Comparison of ENCODE assay signal across 17 mouse cellular contexts in the genomic region with DNA sequence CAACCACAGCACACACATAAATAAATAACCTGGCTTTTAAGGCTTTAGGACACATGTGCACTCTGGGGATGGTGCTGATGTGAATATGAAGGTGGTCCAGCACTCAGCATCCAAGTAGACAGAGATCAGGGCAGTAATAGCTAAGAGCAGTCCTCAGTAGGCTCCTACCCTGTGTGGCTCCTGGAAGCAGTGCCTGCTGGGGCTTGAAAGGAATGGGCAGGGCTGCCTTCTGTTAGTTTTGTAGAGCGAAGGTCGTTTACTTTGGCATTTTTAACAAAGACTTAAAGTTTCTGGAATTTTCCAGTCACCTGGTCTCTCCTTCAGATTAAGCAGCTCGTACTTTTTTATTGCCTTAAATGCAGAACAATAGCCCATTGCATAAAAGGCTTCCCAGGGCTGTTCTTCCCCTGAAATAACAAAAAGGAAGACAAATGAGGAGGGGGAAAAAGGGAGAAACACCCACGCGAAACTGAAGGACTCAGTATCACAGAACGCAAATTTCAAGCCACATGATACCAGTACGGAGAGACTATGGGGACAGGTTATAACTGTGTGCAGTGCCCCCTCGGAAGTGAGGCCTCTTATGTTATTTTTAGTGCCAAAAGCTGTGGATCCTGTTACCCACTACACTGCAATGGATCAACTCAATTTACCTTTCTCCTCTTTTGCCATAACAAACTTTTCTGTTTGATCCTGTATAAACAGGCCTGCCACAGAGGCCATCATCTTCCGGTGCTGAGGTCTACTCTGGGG. TPM values are rescaled to one million over a fixed set of nuclear protein-coding genes. Genes with fewer than 3 reads are reported as not detected.
DNase-seq lines count a peak whose midpoint lies in the region; ATAC-seq and TF ChIP-seq lines count a peak whose summit lies in the region.
"Had no signal": no experiment of that assay in that cellular context is flagged by ENCODE, and none has a peak within 500 bp of the region (broad histone marks: within the 10 kb centered on the region; RNA-seq: fewer than 3 reads in every experiment).

No protein-coding gene starts in this region.

- DNase-seq in kidney, postnatal 36 days = peak; percentile 14 to 36
- DNase-seq in yolk sac, embryonic 10.5 days (ENCODE audit: low spot score) = no peak
- DNase-seq in cerebellum, postnatal 25 days = no peak
- no peak for DNase-seq in left cerebral cortex, adult 2 months (ENCODE audit: extremely low spot score in 1 of 2, low spot score in 2 of 2)
- DNase-seq: cerebellum, adult 9-11 months; heart, adult 2 months; spleen, adult 18-20 months; thymus, adult 18-20 months had no signal

- H3K4me1 ChIP-seq in intestine, embryonic 15.5 days (replicated peaks) = 0 out of 2 replicates have a peak, but pooled peaks cover 2% of the 10 kb centered on the region
- H3K4me1 ChIP-seq in intestine, postnatal 0 days (replicated peaks; ENCODE audit: control insufficient read depth, insufficient read depth, low read length) = 0 out of 2 replicates have a peak, but pooled peaks cover 10% of the 10 kb centered on the region
- H3K4me1 ChIP-seq in intestine, embryonic 16.5 days (ENCODE audit: control insufficient read depth, insufficient read depth, low read length) = 0 out of 2 replicates have a peak, but pooled peaks cover 4% of the 10 kb centered on the region
- H3K4me1 ChIP-seq in stomach, embryonic 14.5 days (ENCODE audit: control insufficient read depth, insufficient read depth, low read length) = no peaks in the 10 kb centered on the region
- H3K4me1 ChIP-seq: forebrain, embryonic 13.5 days; neural tube, embryonic 12.5 days had no signal

- intact Hi-C loops in left cerebral cortex, adult 2 months (cut with DNase I) = no loop called here

- no peak overlapping the region for H3K4me2 ChIP-seq in intestine, embryonic 15.5 days (replicated peaks)
- no peak overlapping the region for H3K4me2 ChIP-seq in intestine, postnatal 0 days (replicated peaks; ENCODE audit: low read depth)
- H3K4me2 ChIP-seq in intestine, embryonic 16.5 days (ENCODE audit: low read depth, low read length) = no peak overlapping the region
- H3K4me2 ChIP-seq in stomach, embryonic 14.5 days (replicated peaks; ENCODE audit: low read depth, low read length) = no peak overlapping the region
- H3K4me2 ChIP-seq: forebrain, embryonic 13.5 days; neural tube, embryonic 12.5 days had no signal

- TF ChIP-seq CTCF in intestine, postnatal 0 days (IDR thresholded peaks at IDR 0.05; ENCODE audit: low read depth) = no peak
- TF ChIP-seq CTCF in left cerebral cortex, adult 2 months (IDR thresholded peaks at IDR 0.05) = no peak

- H3K9me3 ChIP-seq in intestine, embryonic 15.5 days = no peaks in the 10 kb centered on the region
- no peaks in the 10 kb centered on the region for H3K9me3 ChIP-seq in intestine, postnatal 0 days (ENCODE audit: control insufficient read depth)
- H3K9me3 ChIP-seq in intestine, embryonic 16.5 days (ENCODE audit: control insufficient read depth, low read length) = no peaks in the 10 kb centered on the region
- H3K9me3 ChIP-seq in stomach, embryonic 14.5 days (ENCODE audit: control insufficient read depth, low read depth, low read length) = no peaks in the 10 kb centered on the region
- H3K9me3 ChIP-seq: forebrain, embryonic 13.5 days; neural tube, embryonic 12.5 days had no signal

- H3K4me3 ChIP-seq in intestine, embryonic 15.5 days (replicated peaks) = no peak overlapping the region
- H3K4me3 ChIP-seq in intestine, postnatal 0 days (ENCODE audit: low read depth, low read length) = no peak overlapping the region
- H3K4me3 ChIP-seq in intestine, embryonic 16.5 days (ENCODE audit: low read length) = no peak overlapping the region
- no peak overlapping the region for H3K4me3 ChIP-seq in stomach, embryonic 14.5 days (ENCODE audit: low read depth, low read length)
- H3K4me3 ChIP-seq in left cerebral cortex, adult 2 months = no peak overlapping the region
- H3K4me3 ChIP-seq: forebrain, embryonic 13.5 days; heart, adult 2 months; neural tube, embryonic 12.5 days had no signal

- no peak overlapping the region for H3K27ac ChIP-seq in intestine, embryonic 15.5 days
- H3K27ac ChIP-seq in intestine, postnatal 0 days (ENCODE audit: low read depth, low read length) = no peak overlapping the region
- no peak overlapping the region for H3K27ac ChIP-seq in intestine, embryonic 16.5 days (ENCODE audit: low read length)
- peak overlapping the region; percentile 71; the same call in 1 of the 2 replicates for H3K27ac ChIP-seq in stomach, embryonic 14.5 days (ENCODE audit: low read length)
- H3K27ac ChIP-seq in left cerebral cortex, adult 2 months = no peak overlapping the region
- H3K27ac ChIP-seq: forebrain, embryonic 13.5 days; heart, adult 2 months; neural tube, embryonic 12.5 days had no signal

- 49% methylated on average over 9 of the region's 9 CpGs for WGBS in intestine, embryonic 15.5 days
- WGBS in intestine, postnatal 0 days = 37% methylated on average over 9 of the region's 9 CpGs
- WGBS in intestine, embryonic 16.5 days = 46% methylated on average over 9 of the region's 9 CpGs
- 49% methylated on average over 9 of the region's 9 CpGs for WGBS in stomach, embryonic 14.5 days

- no peak overlapping the region for H3K9ac ChIP-seq in intestine, embryonic 15.5 days
- H3K9ac ChIP-seq in intestine, postnatal 0 days (ENCODE audit: low read depth, low read length) = no peak overlapping the region
- H3K9ac ChIP-seq in intestine, embryonic 16.5 days (ENCODE audit: low read depth, low read length) = no peak overlapping the region
- no peak overlapping the region for H3K9ac ChIP-seq in stomach, embryonic 14.5 days (replicated peaks; ENCODE audit: low read depth, low read length)
- H3K9ac ChIP-seq: forebrain, embryonic 13.5 days; neural tube, embryonic 12.5 days had no signal

- H3K36me3 ChIP-seq in intestine, embryonic 15.5 days = no peaks in the 10 kb centered on the region
- H3K36me3 ChIP-seq in intestine, postnatal 0 days (ENCODE audit: control insufficient read depth, insufficient read depth) = no peaks in the 10 kb centered on the region
- no peaks in the 10 kb centered on the region for H3K36me3 ChIP-seq in intestine, embryonic 16.5 days (ENCODE audit: control insufficient read depth, insufficient read depth, low read length)
- H3K36me3 ChIP-seq in stomach, embryonic 14.5 days (ENCODE audit: control insufficient read depth, insufficient read depth, low read length) = no peaks in the 10 kb centered on the region
- H3K36me3 ChIP-seq: neural tube, embryonic 12.5 days had no signal

- no peaks in the 10 kb centered on the region for H3K27me3 ChIP-seq in intestine, embryonic 15.5 days (replicated peaks)
- no peaks in the 10 kb centered on the region for H3K27me3 ChIP-seq in intestine, postnatal 0 days (replicated peaks; ENCODE audit: control insufficient read depth, insufficient read depth, low read length)
- no peaks in the 10 kb centered on the region for H3K27me3 ChIP-seq in intestine, embryonic 16.5 days (replicated peaks; ENCODE audit: control insufficient read depth, insufficient read depth, low read length)
- no peaks in the 10 kb centered on the region for H3K27me3 ChIP-seq in stomach, embryonic 14.5 days (ENCODE audit: control insufficient read depth, insufficient read depth, low read length)
- H3K27me3 ChIP-seq: forebrain, embryonic 13.5 days; neural tube, embryonic 12.5 days; Patski had no signal

- peak; percentile 42; the same call in 1 of the 2 replicates for ATAC-seq in intestine, embryonic 15.5 days
- ATAC-seq in intestine, postnatal 0 days = no peak
- ATAC-seq in intestine, embryonic 16.5 days = peak; percentile 29; the same call in 1 of the 2 replicates
- peak; percentile 82 for ATAC-seq in stomach, embryonic 14.5 days (ENCODE audit: insufficient number of reproducible peaks, insufficient read depth, low FRiP score, low read depth)
- ATAC-seq: forebrain, embryonic 13.5 days; hindbrain, embryonic 16.5 days; Patski had no signal

RNA-seq across cellular contexts. Expression of a gene that starts 44.1 kb away (rescaled TPM):
- 0.49 and 0.64 TPM in 2 replicates for polyA plus RNA-seq in intestine, embryonic 15.5 days (2015; fragmentation: Nextera tagmentation; extraction: Ambion mirVana)
- 4.1 and 4.3 TPM in 2 replicates for polyA plus RNA-seq in intestine, postnatal 0 days (2015; fragmentation: Nextera tagmentation; extraction: Ambion mirVana)
- 0.70 and 0.91 TPM in 2 replicates for polyA plus RNA-seq in intestine, embryonic 16.5 days (2015; fragmentation: Nextera tagmentation; extraction: Ambion mirVana)
- 0.81 and 1.7 TPM in 2 replicates for polyA plus RNA-seq in stomach, embryonic 14.5 days (2014; fragmentation: Nextera tagmentation; extraction: Ambion mirVana)
- total RNA-seq in left cerebral cortex, adult 2 months (2021) = 10 to 100 TPM; 65.7 to 75.6 TPM
- total RNA-seq: liver, adult 2 months had no signal

Comparison
In these comparisons a context has a peak if more than half of its experiments do, and no peak if none do; other contexts are left out.
1. DNase-seq: peak in kidney, postnatal 36 days (2 of 2); none in yolk sac, embryonic 10.5 days (single experiment), cerebellum, postnatal 25 days (0 of 2) and left cerebral cortex, adult 2 months (0 of 2).